Mouse (Mus musculus) thymus, adult 2 months (tissue): ENCODE data around the gene Twist1. TPM values are rescaled to one million over a fixed set of nuclear protein-coding genes. Genes with fewer than 3 reads are reported as not detected.

ENCODE experiments used
- DNase-seq: peaks from one replicate; pipeline ENCODE4 v3.0.0; 2021
- H3K27ac ChIP-seq: fragments of 200-500 bp; 2 replicates; pipeline ENCODE4 v1.5.1; 2012; ENCODE audit warnings: low read length, control low read depth; ENCODE audit not compliant: control insufficient read depth, insufficient read depth
- H3K27me3 ChIP-seq: fragments of 200-500 bp; 2 replicates; pipeline ENCODE4 v1.6.1; 2012; ENCODE audit warnings: mild to moderate bottlenecking, low read length, moderate library complexity, mixed read lengths; ENCODE audit not compliant: control insufficient read depth, insufficient read depth
- H3K36me3 ChIP-seq: fragments of 200-500 bp; 2 replicates; pipeline ENCODE4 v1.6.1; 2012; ENCODE audit warnings: mild to moderate bottlenecking, low read length, moderate library complexity; ENCODE audit not compliant: control insufficient read depth, insufficient read depth
- H3K4me1 ChIP-seq: fragments of 200-500 bp; replicated peaks from 2 replicates; pipeline ENCODE4 v1.6.1; 2012; ENCODE audit warnings: low read length; ENCODE audit not compliant: control insufficient read depth, insufficient read depth
- H3K4me3 ChIP-seq: fragments of 200-500 bp; 2 replicates; pipeline ENCODE4 v1.5.1; 2012; ENCODE audit warnings: mild to moderate bottlenecking, low read length, control low read depth, moderate library complexity; ENCODE audit not compliant: control insufficient read depth, insufficient read depth
- CTCF ChIP-seq: fragments of 200-500 bp; IDR thresholded peaks from 2 replicates; pipeline ENCODE4 v1.5.1; 2012; ENCODE audit warnings: mild to moderate bottlenecking, control low read depth, low read length, moderate library complexity, borderline replicate concordance; ENCODE audit not compliant: control insufficient read depth, poor library complexity, insufficient read depth; ENCODE audit errors: extremely low read depth
- POLR2A ChIP-seq: fragments of 200-500 bp; IDR thresholded peaks from 2 replicates; pipeline ENCODE4 v1.6.1; 2012; ENCODE audit warnings: mild to moderate bottlenecking, low read length, control low read depth, moderate library complexity; ENCODE audit not compliant: control insufficient read depth, poor library complexity, insufficient read depth; ENCODE audit errors: extremely low read depth
- WGBS: fragments of 180-500 bp; shearing (Covaris S2); methylation state at CpG from one replicate; pipeline ENCODE4 v1.1.7; 2018; 5-methylcytosine and 5-hydroxymethylcytosine counted together
- polyA plus RNA-seq: library from polyadenylated mRNA; depleted of rRNA; stranded (reverse); fragments of >200 nt; gene quantifications from 2 replicates; pipeline ENCODE4 v1.2.3, GENCODE M21; 2012

Gene Twist1
- polyA plus RNA-seq, 1 experiment = 2.7 TPM

DNA sequence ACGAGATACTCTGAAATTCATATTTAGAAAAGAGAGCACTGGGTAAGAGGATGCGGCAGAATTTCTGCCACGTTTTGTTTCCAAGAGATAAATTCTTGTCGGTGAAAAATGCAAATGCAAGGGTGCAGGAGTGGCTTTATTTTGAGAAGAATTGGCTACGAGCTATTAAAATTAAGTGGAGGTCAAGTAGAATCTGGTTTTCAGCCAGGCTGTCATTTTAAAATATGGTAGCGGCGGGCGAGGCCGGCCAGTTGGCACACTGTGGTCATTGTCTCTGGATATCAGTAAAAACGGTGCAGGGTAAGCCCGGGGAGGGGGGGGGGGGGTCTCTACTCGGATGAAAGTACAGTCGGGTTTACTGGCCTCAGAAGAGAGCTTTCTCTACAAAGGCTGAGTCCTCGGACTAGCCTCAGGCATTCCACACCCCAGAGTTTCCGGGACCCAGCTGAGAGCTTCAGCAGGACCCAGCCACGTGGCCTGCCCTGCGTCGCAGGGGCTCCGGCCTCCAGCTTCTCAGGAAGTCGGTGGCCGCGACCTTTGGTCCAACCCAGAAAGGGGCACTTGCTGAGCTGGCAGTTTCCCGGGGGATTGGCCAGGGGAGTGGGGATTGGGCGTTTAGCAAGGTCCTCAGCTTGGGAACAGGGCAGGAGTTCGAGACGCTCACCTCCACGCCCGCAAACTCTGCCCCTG, 1.7 kb upstream of the Twist1 start:
- H3K27ac ChIP-seq = no peak overlapping the region
- no peaks in the 10 kb centered on the region for H3K36me3 ChIP-seq
- DNase-seq = no peak
- peaks cover 24% of the 10 kb centered on the region for H3K27me3 ChIP-seq
- H3K4me3 ChIP-seq = no peak overlapping the region
- TF ChIP-seq POLR2A (no peak), CTCF (no peak)
- peaks cover 9% of the 10 kb centered on the region; the same call in 1 of the 2 replicates for H3K4me1 ChIP-seq
- 8% methylated on average over 28 of the region's 28 CpGs for WGBS

GRCm38 (mm10) chr12:33956576-33957399, 683 bp upstream of the Twist1 start:
- H3K27me3 ChIP-seq = peaks cover 24% of the 10 kb centered on the region
- WGBS = 7% methylated on average over 39 of the region's 43 CpGs
- DNase-seq = no peak

GRCm38 (mm10) chr12:33958241-33959194, 1.0 kb downstream of the Twist1 start:
- WGBS = 5% methylated on average over 56 of the region's 56 CpGs
- Histone ChIP-seq H3K4me3 (peak overlapping the region; percentile 28; the same call in 1 of the 2 replicates), H3K4me1 (peaks cover 9% of the 10 kb centered on the region; the same call in 1 of the 2 replicates), H3K27ac (no peak overlapping the region), H3K36me3 (no peaks in the 10 kb centered on the region), H3K27me3 (peaks cover 24% of the 10 kb centered on the region)
- no peak for TF ChIP-seq POLR2A
- TF ChIP-seq CTCF = no peak
- no peak for DNase-seq

More at GRCm38 (mm10) chr12:33956576-33957399, 683 bp upstream of the Twist1 start:
- H3K4me1 ChIP-seq = peaks cover 9% of the 10 kb centered on the region; the same call in 1 of the 2 replicates
- H3K4me3 ChIP-seq = no peak overlapping the region
- TF ChIP-seq POLR2A (no peak), CTCF (no peak)
- no peaks in the 10 kb centered on the region for H3K36me3 ChIP-seq
- H3K27ac ChIP-seq = no peak overlapping the region

DNA sequence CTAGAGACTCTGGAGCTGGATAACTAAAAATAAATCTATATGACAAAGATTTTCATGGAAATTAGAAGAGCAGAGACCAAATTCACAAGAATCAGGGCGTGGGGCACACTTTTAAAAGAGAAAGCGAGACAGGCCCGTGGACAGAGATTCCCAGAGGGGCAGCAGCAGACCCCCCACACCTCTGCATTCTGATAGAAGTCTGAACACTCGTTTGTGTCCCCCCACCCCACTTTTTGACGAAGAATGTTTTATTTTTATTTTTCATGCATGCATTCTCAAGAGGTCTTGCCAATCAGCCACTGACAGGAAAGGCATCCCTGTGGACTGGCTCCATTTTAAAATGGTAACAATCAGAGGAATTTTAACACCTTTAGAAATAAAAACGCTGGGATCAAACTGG, 1.7 kb downstream of the Twist1 start:
- 10% methylated on average over 6 of the region's 6 CpGs for WGBS
- Histone ChIP-seq H3K27me3 (peaks cover 25% of the 10 kb centered on the region), H3K4me1 (peaks cover 9% of the 10 kb centered on the region; the same call in 1 of the 2 replicates)

GRCm38 (mm10) chr12:33959846-33960245, 2.4 kb downstream of the Twist1 start:
- H3K27me3 ChIP-seq = peaks cover 26% of the 10 kb centered on the region
- TF ChIP-seq POLR2A (no peak), CTCF (no peak)
- WGBS = 32% methylated on average over 3 of the region's 3 CpGs

More for the DNA sequence above, 1.7 kb downstream of the Twist1 start:
- Histone ChIP-seq H3K4me3 (no peak overlapping the region), H3K36me3 (no peaks in the 10 kb centered on the region), H3K27ac (no peak overlapping the region)
- no peak for DNase-seq
- TF ChIP-seq POLR2A = no peak
- TF ChIP-seq CTCF = no peak

GRCm38 (mm10) chr12:33961013-33961412, 3.5 kb downstream of the Twist1 start:
- H3K4me3 ChIP-seq = no peak overlapping the region
- WGBS = 31% methylated on average over 5 of the region's 5 CpGs
- no peak for DNase-seq
- no peak overlapping the region for H3K27ac ChIP-seq
- H3K36me3 ChIP-seq = no peaks in the 10 kb centered on the region
- H3K4me1 ChIP-seq = peaks cover 9% of the 10 kb centered on the region; the same call in 1 of the 2 replicates
- TF ChIP-seq CTCF = no peak
- no peak for TF ChIP-seq POLR2A
- H3K27me3 ChIP-seq = peaks cover 25% of the 10 kb centered on the region

More at GRCm38 (mm10) chr12:33959846-33960245, 2.4 kb downstream of the Twist1 start:
- no peak for DNase-seq
- Histone ChIP-seq H3K4me3 (no peak overlapping the region), H3K4me1 (peaks cover 9% of the 10 kb centered on the region; the same call in 1 of the 2 replicates), H3K27ac (no peak overlapping the region), H3K36me3 (no peaks in the 10 kb centered on the region)
